Mouse (Mus musculus) activated CD4-positive, CD25-positive, alpha-beta regulatory T cell, adult 9 weeks (primary cell): ENCODE results near the gene Draxin. TPM values are rescaled to one million over a fixed set of nuclear protein-coding genes. Genes with fewer than 3 reads are reported as not detected.

Source experiments
- polyA plus RNA-seq: library from polyadenylated mRNA; unstranded; fragments of 100-300 nt; shearing (Covaris generic); gene quantifications from one replicate; pipeline ENCODE4 v1.2.1, GENCODE M21; 2017

Draxin gene
- polyA plus RNA-seq: not detected

GRCm38 (mm10) chr4:148130561-148131413 lies at the start of gene Draxin:
Gene Draxin (minus strand): TSS chr4:148130698.

GRCm38 (mm10) chr4:148160436-148161390 lies 30.2 kb upstream of the Draxin start, which contains the start of the genes Fbxo44 and Fbxo2:
Gene Fbxo44 (minus strand): TSS chr4:148160482.
Gene Fbxo2 (plus strand): TSS chr4:148160621.

DNA sequence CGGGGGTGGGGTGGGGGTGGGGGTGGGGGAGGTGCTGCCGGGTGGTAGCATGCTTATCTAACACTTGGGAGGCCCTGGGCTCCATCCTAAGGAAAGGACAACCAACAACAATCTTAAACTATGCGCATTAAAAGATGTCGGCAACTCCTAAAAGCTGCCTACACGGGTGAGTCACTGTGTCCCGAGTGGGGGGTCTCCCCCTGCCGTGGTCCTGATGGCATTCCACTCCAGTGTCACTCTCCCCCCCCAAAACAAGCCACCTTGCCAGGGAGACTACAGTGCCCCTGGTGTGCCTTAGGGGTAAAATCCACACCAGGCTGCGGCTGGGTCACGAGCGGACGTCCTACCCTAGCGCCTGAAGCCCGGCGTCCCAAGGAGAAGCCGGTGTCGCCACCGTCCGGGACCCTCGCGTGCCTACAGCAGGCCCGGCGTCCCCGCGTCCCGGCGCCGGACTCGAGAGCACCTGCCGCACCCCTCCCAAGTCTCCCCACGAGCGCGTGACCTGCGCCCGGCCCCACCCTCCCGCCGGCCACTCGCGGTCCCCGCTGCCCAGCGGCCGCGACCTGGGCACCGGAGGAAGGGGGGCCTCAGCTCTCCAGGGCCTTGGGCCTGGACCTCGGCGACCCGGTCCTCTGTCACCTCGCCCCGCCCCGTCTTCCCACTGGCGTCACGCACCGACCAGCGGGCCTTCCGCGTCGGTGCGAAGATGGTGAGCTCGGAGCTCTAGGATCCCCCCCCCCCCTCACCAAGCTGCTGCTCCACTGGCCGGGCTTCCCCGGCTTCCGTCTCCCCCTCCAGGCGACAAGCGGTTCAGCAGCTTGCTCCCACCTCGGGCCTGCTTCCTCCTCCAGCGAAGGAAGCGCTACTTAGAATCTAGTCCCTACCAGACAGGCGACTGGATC lies 21.0 kb upstream of the Draxin start, which contains the start of gene Fbxo6:
Fbxo6 (minus strand) TSS at position 874 of the 902 bp plus-strand sequence.

GRCm38 (mm10) chr4:148130133-148130532 lies 365 bp downstream of the Draxin start, which contains the start of gene Mad2l2:
Gene Mad2l2 (plus strand): TSS chr4:148130384.

GRCm38 (mm10) chr4:148087907-148088527 lies 42.5 kb downstream of the Draxin start, which contains the start of gene Agtrap:
Gene Agtrap (minus strand): TSS chr4:148088031.

Other genes with a start within 250 kb of the Draxin start
- 51.4 TPM for gene Mfn2, start 226.0 kb downstream of the Draxin start, polyA plus RNA-seq
- 10.1 TPM for gene Plod1, start 193.9 kb downstream of the Draxin start, polyA plus RNA-seq
- 2.8 TPM for gene 2510039O18Rik, start 189.8 kb downstream of the Draxin start, polyA plus RNA-seq
- gene Nppb, start 144.9 kb downstream of the Draxin start, polyA plus RNA-seq: not detected
- gene Nppa, start 130.0 kb downstream of the Draxin start, polyA plus RNA-seq: not detected
- 7.8 TPM for gene Clcn6, start 91.9 kb downstream of the Draxin start, polyA plus RNA-seq
- 23.0 TPM for gene Mthfr, start 91.6 kb downstream of the Draxin start, polyA plus RNA-seq
- gene Agtrap, start 42.7 kb downstream of the Draxin start, polyA plus RNA-seq: 26.2 TPM
- gene Mad2l2, start 314 bp downstream of the Draxin start, polyA plus RNA-seq: 44.0 TPM
- 45.7 TPM for gene Fbxo6, start 21.4 kb upstream of the Draxin start, polyA plus RNA-seq
- gene Fbxo44, start 29.8 kb upstream of the Draxin start, polyA plus RNA-seq: 3.1 TPM
- gene Fbxo2, start 29.9 kb upstream of the Draxin start, polyA plus RNA-seq: not detected
- not detected for gene Disp3, start 157.3 kb upstream of the Draxin start, polyA plus RNA-seq